ENCODE assay signal across 17 mouse cellular contexts in genomic region chr8:71689028-71689427, GRCm38 (mm10). TPM values are rescaled to one million over a fixed set of nuclear protein-coding genes. Genes with fewer than 3 reads are reported as not detected.
DNase-seq lines count a peak whose midpoint lies in the region; ATAC-seq and TF ChIP-seq lines count a peak whose summit lies in the region.
"Had no signal": no experiment of that assay in that cellular context is flagged by ENCODE, and none has a peak within 500 bp of the region (broad histone marks: within the 10 kb centered on the region; RNA-seq: fewer than 3 reads in every experiment).

Gene Insl3, plus strand, starts transcription at chr8:71689214.

- peaks cover 15% of the 10 kb centered on the region for H3K4me1 ChIP-seq in limb, embryonic 11.5 days (ENCODE audit: control insufficient read depth, insufficient read depth, low read length)
- H3K4me1 ChIP-seq in limb, embryonic 10.5 days = peaks cover 48% of the 10 kb centered on the region
- H3K4me1 ChIP-seq in testis, adult 2 months (ENCODE audit: control insufficient read depth, insufficient read depth, low read length) = peaks cover 27% of the 10 kb centered on the region
- H3K4me1 ChIP-seq in embryonic facial prominence, embryonic 10.5 days = peaks cover 47% of the 10 kb centered on the region
- peaks cover 26% of the 10 kb centered on the region for H3K4me1 ChIP-seq in forebrain, embryonic 13.5 days

- 4% methylated on average over 33 of the region's 33 CpGs for WGBS in limb, embryonic 11.5 days
- WGBS in limb, embryonic 10.5 days = 7% methylated on average over 33 of the region's 33 CpGs
- WGBS in embryonic facial prominence, embryonic 10.5 days = 6% methylated on average over 33 of the region's 33 CpGs
- WGBS in forebrain, embryonic 13.5 days = 3% methylated on average over 33 of the region's 33 CpGs

- H3K4me3 ChIP-seq in limb, embryonic 11.5 days (ENCODE audit: low read depth, low read length) = no peak within 1 kb of the TSS
- no peak within 1 kb of the TSS for H3K4me3 ChIP-seq in limb, embryonic 10.5 days
- H3K4me3 ChIP-seq in testis, adult 2 months (ENCODE audit: control insufficient read depth, low read depth, low read length) = peak within 1 kb of the TSS; percentile 15
- H3K4me3 ChIP-seq in embryonic facial prominence, embryonic 10.5 days = 0 out of 2 replicates have a peak within 1 kb of the TSS, but pooled peaks have one; percentile 18
- H3K4me3 ChIP-seq in forebrain, embryonic 13.5 days = no peak within 1 kb of the TSS
- H3K4me3 ChIP-seq: heart, embryonic 13.5 days; left cerebral cortex, adult 2 months; limb, embryonic 13.5 days; liver, embryonic 15.5 days; midbrain, embryonic 13.5 days had no signal

- no peak for TF ChIP-seq CTCF in testis, adult 2 months (IDR thresholded peaks at IDR 0.05; ENCODE audit: control insufficient read depth, insufficient read depth, insufficient replicate concordance, low read depth, low read length)

- H3K4me2 ChIP-seq in limb, embryonic 11.5 days (ENCODE audit: low read depth, severe bottlenecking) = no peak within 1 kb of the TSS
- H3K4me2 ChIP-seq in forebrain, embryonic 13.5 days = no peak within 1 kb of the TSS
- H3K4me2 ChIP-seq: heart, embryonic 13.5 days; limb, embryonic 13.5 days; liver, embryonic 15.5 days; midbrain, embryonic 13.5 days had no signal

- peaks cover 98% of the 10 kb centered on the region for H3K27me3 ChIP-seq in limb, embryonic 11.5 days (ENCODE audit: control insufficient read depth, insufficient read depth, low read length)
- H3K27me3 ChIP-seq in limb, embryonic 10.5 days (ENCODE audit: low read depth, poor library complexity, severe bottlenecking) = peaks cover 100% of the 10 kb centered on the region
- no peaks in the 10 kb centered on the region; the same call in 1 of the 2 replicates for H3K27me3 ChIP-seq in testis, adult 2 months (ENCODE audit: control insufficient read depth, insufficient read depth, low read length)
- peaks cover 100% of the 10 kb centered on the region for H3K27me3 ChIP-seq in embryonic facial prominence, embryonic 10.5 days (replicated peaks; ENCODE audit: low read depth, poor library complexity, severe bottlenecking)
- peaks cover 100% of the 10 kb centered on the region for H3K27me3 ChIP-seq in forebrain, embryonic 13.5 days

- DNase-seq in limb, embryonic 11.5 days (ENCODE audit: low spot score) = no peak
- no peak for DNase-seq in limb, embryonic 10.5 days (ENCODE audit: low spot score)
- DNase-seq in testis, postnatal 10 days (ENCODE audit: low spot score) = no peak
- DNase-seq in embryonic facial prominence, embryonic 10.5 days (ENCODE audit: low spot score) = no peak
- DNase-seq in urinary bladder, adult 2 months (ENCODE audit: low spot score) = no peak
- DNase-seq: gastrocnemius, postnatal 14 days; heart, postnatal 4 days; kidney, adult 8-10 months; right cerebral cortex, adult 18-20 months had no signal

- H3K9ac ChIP-seq in limb, embryonic 11.5 days (ENCODE audit: low read length) = 0 out of 2 replicates have a peak within 1 kb of the TSS, but pooled peaks have one; percentile 7
- no peak within 1 kb of the TSS for H3K9ac ChIP-seq in forebrain, embryonic 13.5 days
- H3K9ac ChIP-seq: heart, embryonic 13.5 days; limb, embryonic 13.5 days; liver, embryonic 15.5 days; midbrain, embryonic 13.5 days had no signal

- no peaks in the 10 kb centered on the region for H3K36me3 ChIP-seq in limb, embryonic 11.5 days (ENCODE audit: control insufficient read depth, insufficient read depth, low read length)
- no peaks in the 10 kb centered on the region for H3K36me3 ChIP-seq in limb, embryonic 10.5 days
- no peaks in the 10 kb centered on the region for H3K36me3 ChIP-seq in testis, adult 2 months (ENCODE audit: control insufficient read depth, insufficient read depth, low read length)
- no peaks in the 10 kb centered on the region for H3K36me3 ChIP-seq in embryonic facial prominence, embryonic 10.5 days (replicated peaks)
- H3K36me3 ChIP-seq in forebrain, embryonic 13.5 days (ENCODE audit: poor library complexity, severe bottlenecking) = no peaks in the 10 kb centered on the region
- H3K36me3 ChIP-seq: heart, embryonic 13.5 days; limb, embryonic 13.5 days; liver, embryonic 15.5 days; midbrain, embryonic 13.5 days had no signal

- no peak within 1 kb of the TSS for H3K27ac ChIP-seq in limb, embryonic 11.5 days (replicated peaks; ENCODE audit: low read depth, low read length)
- no peak within 1 kb of the TSS for H3K27ac ChIP-seq in limb, embryonic 10.5 days
- peak within 1 kb of the TSS; percentile 5; the same call in 1 of the 2 replicates for H3K27ac ChIP-seq in testis, adult 2 months (ENCODE audit: control insufficient read depth, insufficient read depth, low read depth, low read length)
- H3K27ac ChIP-seq in embryonic facial prominence, embryonic 10.5 days (replicated peaks) = no peak within 1 kb of the TSS
- no peak within 1 kb of the TSS for H3K27ac ChIP-seq in forebrain, embryonic 13.5 days
- H3K27ac ChIP-seq: heart, embryonic 13.5 days; left cerebral cortex, adult 2 months; limb, embryonic 13.5 days; liver, embryonic 15.5 days; midbrain, embryonic 13.5 days; stomach, postnatal 0 days had no signal

- peak; percentile 52; the same call in 1 of the 2 replicates for TF ChIP-seq POLR2A in testis, adult 2 months (IDR thresholded peaks at IDR 0.05; ENCODE audit: control insufficient read depth, low read depth, low read length)

- ATAC-seq in limb, embryonic 11.5 days (ENCODE audit: insufficient number of reproducible peaks, low FRiP score, low TSS enrichment, low read depth) = no peak
- ATAC-seq in forebrain, embryonic 13.5 days = no peak
- ATAC-seq: midbrain, embryonic 13.5 days had no signal

- no peaks in the 10 kb centered on the region for H3K9me3 ChIP-seq in limb, embryonic 11.5 days (ENCODE audit: control insufficient read depth, low read length)
- H3K9me3 ChIP-seq in limb, embryonic 10.5 days (replicated peaks) = no peaks in the 10 kb centered on the region
- 0 out of 2 replicates have a peak, but pooled peaks cover 3% of the 10 kb centered on the region for H3K9me3 ChIP-seq in embryonic facial prominence, embryonic 10.5 days
- H3K9me3 ChIP-seq in forebrain, embryonic 13.5 days (replicated peaks) = no peaks in the 10 kb centered on the region
- H3K9me3 ChIP-seq: heart, embryonic 13.5 days; limb, embryonic 13.5 days; liver, embryonic 15.5 days; midbrain, embryonic 13.5 days had no signal

RNA-seq across cellular contexts. Expression of gene Insl3, which starts in this region (rescaled TPM):
- not detected in 2 replicates for polyA plus RNA-seq in limb, embryonic 11.5 days (2014; fragmentation: Nextera tagmentation; extraction: Ambion mirVana)
- 0.53 and 0.76 TPM in 2 replicates for polyA plus RNA-seq in limb, embryonic 10.5 days (2016; fragmentation: Nextera tagmentation; extraction: Ambion mirVana)
- polyA plus RNA-seq in testis, adult 2 months (2012; rRNA removed) = 4,712 and 6,097 TPM in 2 replicates
- polyA plus RNA-seq in embryonic facial prominence, embryonic 10.5 days (2016; fragmentation: Nextera tagmentation; extraction: Ambion mirVana) = 0.55 TPM in 1 of 2 replicates, not detected in the other
- 0.47 TPM in 1 of 2 replicates, not detected in the other for polyA plus RNA-seq in forebrain, embryonic 13.5 days (2015; fragmentation: Nextera tagmentation; extraction: Ambion mirVana)
- polyA plus RNA-seq in urinary bladder, adult 2 months (2012; rRNA removed) = 7.7 and 11.7 TPM in 2 replicates

Comparison
In these comparisons a context has a peak if more than half of its experiments do, and no peak if none do; other contexts are left out.
1. RNA of gene Insl3 (polyA plus RNA-seq): 4,712 to 6,097 TPM in testis, adult 2 months; 7.7 to 11.7 TPM in urinary bladder, adult 2 months, 0.53 to 0.76 TPM in limb, embryonic 10.5 days, 0.47 TPM in forebrain, embryonic 13.5 days, 0.55 TPM in embryonic facial prominence, embryonic 10.5 days and not detected in limb, embryonic 11.5 days; every median in the first group is over 100 times any median in the second.
2. H3K4me3 ChIP-seq: peak in testis, adult 2 months (single experiment) and embryonic facial prominence, embryonic 10.5 days (single experiment); none in limb, embryonic 11.5 days (single experiment), limb, embryonic 10.5 days (single experiment) and forebrain, embryonic 13.5 days (single experiment).